Mouse (Mus musculus): ENCODE data around the gene Lpin3. TPM values are rescaled to one million over a fixed set of nuclear protein-coding genes. Genes with fewer than 3 reads are reported as not detected.

Lpin3 gene
- total and polyA plus RNA-seq, 3 experiments: 1.1 TPM; not detected in 2

GRCm38 (mm10) chr2:160869446-160869845 is 11.0 kb upstream of the Lpin3 start:
- Histone ChIP-seq H3K79me2 (replicated peaks; ENCODE audit: control insufficient read depth, extremely low read depth, insufficient read depth, poor library complexity, severe bottlenecking) (peaks cover 2% of the 10 kb centered on the region; the same call in 1 of the 2 replicates), H3K9ac (ENCODE audit: insufficient read depth, low read depth) (no peak overlapping the region), H3K4me2 (ENCODE audit: insufficient read depth, low read depth, poor library complexity, severe bottlenecking) (no peak overlapping the region), H3K27ac (ENCODE audit: insufficient read depth, low read depth) (no peak overlapping the region), H3K4me3 (replicated peaks in 1 of 3; ENCODE audit: low read depth in 2 of 3, low read length in 2 of 3, poor library complexity in 1 of 3) (no peak overlapping the region), H3K36me3 (replicated peaks in 1 of 2; ENCODE audit: control insufficient read depth in 1 of 2, insufficient read depth in 1 of 2, low read length in 1 of 2) (no peaks in the 10 kb centered on the region), H3K4me1 (ENCODE audit: control insufficient read depth in 1 of 2, insufficient read depth in 2 of 2) (peaks cover 2 to 9% of the 10 kb centered on the region in 2 experiments; a peak in 2 of 4 replicates), H3K27me3 (replicated peaks) (no peaks in the 10 kb centered on the region), H3K9me3 (replicated peaks; ENCODE audit: low read length) (no peaks in the 10 kb centered on the region)
- DNase-seq (ENCODE audit: extremely low read depth): no peak
- dilution Hi-C loops (cut with MboI; ENCODE audit: extremely low pct_ligation_motif_present, extremely low pct_unique_long_range_greater_than_20kb, low sequenced_read_pairs) (no loop called here), in situ Hi-C loops (cut with MboI; ENCODE audit: low pct_ligation_motif_present, low pct_unique_long_range_greater_than_20kb, low sequenced_read_pairs) (no loop called here)
- TF ChIP-seq ELF1 (IDR thresholded peaks at IDR 0.05; ENCODE audit: low read depth, low read length): no peak
- TF ChIP-seq USF2 (conservative IDR thresholded peaks at IDR 0.05; ENCODE audit: low read depth, low read length): no peak
- TF ChIP-seq POLR2A (IDR thresholded peaks at IDR 0.05; ENCODE audit: low read depth, low read length): no peak
- no peak for TF ChIP-seq NELFE (IDR thresholded peaks at IDR 0.05; ENCODE audit: low read depth, low read length)
- no peak for TF ChIP-seq E2F4 (IDR thresholded peaks at IDR 0.05; ENCODE audit: insufficient replicate concordance, low read depth, low read length)
- TF ChIP-seq CTCF (conservative IDR thresholded peaks at IDR 0.05 in 1 of 2, IDR thresholded peaks at IDR 0.05 in 1 of 2; ENCODE audit: low read depth in 2 of 2, low read length in 2 of 2): no peak
- no peak for TF ChIP-seq RAD21 (IDR thresholded peaks at IDR 0.05; ENCODE audit: low read depth, low read length)
- TF ChIP-seq BHLHE40 (IDR thresholded peaks at IDR 0.05; ENCODE audit: low read depth, low read length): no peak
- TF ChIP-seq JUN (IDR thresholded peaks at IDR 0.05; ENCODE audit: insufficient read depth, low read depth, low read length): no peak

GRCm38 (mm10) chr2:160871310-160871709 is 9.2 kb upstream of the Lpin3 start:
- Histone ChIP-seq H3K27ac (ENCODE audit: insufficient read depth, low read depth) (no peak overlapping the region), H3K4me3 (replicated peaks in 1 of 3; ENCODE audit: low read depth in 2 of 3, low read length in 2 of 3, poor library complexity in 1 of 3) (no peak overlapping the region), H3K36me3 (replicated peaks in 1 of 2; ENCODE audit: control insufficient read depth in 1 of 2, insufficient read depth in 1 of 2, low read length in 1 of 2) (no peaks in the 10 kb centered on the region), H3K9ac (ENCODE audit: insufficient read depth, low read depth) (no peak overlapping the region), H3K4me1 (ENCODE audit: control insufficient read depth in 1 of 2, insufficient read depth in 2 of 2) (peaks cover 2 to 9% of the 10 kb centered on the region in 2 experiments; a peak in 2 of 4 replicates), H3K4me2 (ENCODE audit: insufficient read depth, low read depth, poor library complexity, severe bottlenecking) (no peak overlapping the region), H3K27me3 (replicated peaks) (no peaks in the 10 kb centered on the region), H3K79me2 (replicated peaks; ENCODE audit: control insufficient read depth, extremely low read depth, insufficient read depth, poor library complexity, severe bottlenecking) (peaks cover 2% of the 10 kb centered on the region; the same call in 1 of the 2 replicates), H3K9me3 (replicated peaks; ENCODE audit: low read length) (peaks cover 5% of the 10 kb centered on the region)
- dilution Hi-C loops (cut with MboI; ENCODE audit: extremely low pct_ligation_motif_present, extremely low pct_unique_long_range_greater_than_20kb, low sequenced_read_pairs) (no loop called here), in situ Hi-C loops (cut with MboI; ENCODE audit: low pct_ligation_motif_present, low pct_unique_long_range_greater_than_20kb, low sequenced_read_pairs) (no loop called here)
- TF ChIP-seq IRF4 (IDR thresholded peaks at IDR 0.05; ENCODE audit: low read depth, low read length): no peak
- TF ChIP-seq ZKSCAN1 (IDR thresholded peaks at IDR 0.05; ENCODE audit: borderline replicate concordance, low read depth, low read length): no peak
- no peak for DNase-seq (ENCODE audit: extremely low read depth)

GRCm38 (mm10) chr2:160872395-160872794 is 8.1 kb upstream of the Lpin3 start:
- Histone ChIP-seq H3K27ac (ENCODE audit: insufficient read depth, low read depth) (peak overlapping the region; percentile 55), H3K9ac (ENCODE audit: insufficient read depth, low read depth) (peak overlapping the region; percentile 92), H3K4me1 (ENCODE audit: control insufficient read depth in 1 of 2, insufficient read depth in 2 of 2) (peaks cover 2 to 9% of the 10 kb centered on the region in 2 experiments; a peak in 2 of 4 replicates), H3K9me3 (replicated peaks; ENCODE audit: low read length) (peaks cover 5% of the 10 kb centered on the region), H3K4me2 (ENCODE audit: insufficient read depth, low read depth, poor library complexity, severe bottlenecking) (peak overlapping the region; percentile 74; the same call in 1 of the 2 replicates), H3K79me2 (replicated peaks; ENCODE audit: control insufficient read depth, extremely low read depth, insufficient read depth, poor library complexity, severe bottlenecking) (peaks cover 2% of the 10 kb centered on the region; the same call in 1 of the 2 replicates), H3K27me3 (replicated peaks) (no peaks in the 10 kb centered on the region), H3K36me3 (replicated peaks in 1 of 2; ENCODE audit: control insufficient read depth in 1 of 2, insufficient read depth in 1 of 2, low read length in 1 of 2) (no peaks in the 10 kb centered on the region), H3K4me3 (replicated peaks in 1 of 3; ENCODE audit: low read depth in 2 of 3, low read length in 2 of 3, poor library complexity in 1 of 3) (peak overlapping the region; percentile 55 to 91 (median 74))
- TF ChIP-seq SIN3A (IDR thresholded peaks at IDR 0.05; ENCODE audit: low read length) (peak; percentile 28; the same call in 1 of the 2 replicates), ETS1 (conservative IDR thresholded peaks at IDR 0.05; ENCODE audit: low read depth, low read length) (no peak)
- dilution Hi-C loops (cut with MboI; ENCODE audit: extremely low pct_ligation_motif_present, extremely low pct_unique_long_range_greater_than_20kb, low sequenced_read_pairs): no loop called here
- peak; percentile 33 for DNase-seq (ENCODE audit: extremely low read depth)
- in situ Hi-C loops (cut with MboI; ENCODE audit: low pct_ligation_motif_present, low pct_unique_long_range_greater_than_20kb, low sequenced_read_pairs): no loop called here

Measured in CH12.LX (cell line).